Mouse (Mus musculus): ENCODE data around the gene Dner. TPM values are rescaled to one million over a fixed set of nuclear protein-coding genes. Genes with fewer than 3 reads are reported as not detected.

The Dner gene
- polyA plus RNA-seq (2014; fragmentation: Illumina TruSeq; extraction: RNeasy Lipid Tissue Mini Kit (QIAGEN cat#74804); ENCODE audit: low read depth, low replicate concordance) = 7.8 TPM

GRCm38 (mm10) chr1:84695517-84696411, at the start of gene Dner:
Gene Dner, minus strand, starts transcription at chr1:84696221.

GRCm38 (mm10) chr1:84363967-84364366, 332.1 kb downstream of the Dner start, which contains the start of gene Pid1:
Gene Pid1, minus strand, starts transcription at chr1:84364180.

Other genes starting within 250 kb of the Dner start
- gene Fbxo36, start 143.6 kb upstream of the Dner start, polyA plus RNA-seq (2014; fragmentation: Illumina TruSeq; extraction: RNeasy Lipid Tissue Mini Kit (QIAGEN cat#74804); ENCODE audit: low read depth, low replicate concordance) = 16.4 TPM
- gene Trip12, start 144.3 kb upstream of the Dner start, polyA plus RNA-seq (2014; fragmentation: Illumina TruSeq; extraction: RNeasy Lipid Tissue Mini Kit (QIAGEN cat#74804); ENCODE audit: low read depth, low replicate concordance) = 310 TPM
- 0.41 TPM for gene Slc16a14, start 238.9 kb upstream of the Dner start, polyA plus RNA-seq (2014; fragmentation: Illumina TruSeq; extraction: RNeasy Lipid Tissue Mini Kit (QIAGEN cat#74804); ENCODE audit: low read depth, low replicate concordance)